Mouse (Mus musculus) forebrain, embryonic 16.5 days (tissue): ENCODE measurements around the gene Ankrd53. TPM values are rescaled to one million over a fixed set of nuclear protein-coding genes. Genes with fewer than 3 reads are reported as not detected.

Source experiments
- ATAC-seq: fragments of 200-750 bp; cut with Nextera tagmentation; 2 replicates; pipeline ENCODE4 v1.8.0; 2017; ENCODE audit warnings: mild to moderate bottlenecking, moderate library complexity
- H3K27ac ChIP-seq: fragments of 300-500 bp; sonication (generic); 2 replicates; pipeline ENCODE4 v1.5.1; 2014; ENCODE audit warnings: low read length, control low read depth
- H3K27me3 ChIP-seq: fragments of 300-500 bp; sonication (generic); replicated peaks from 2 replicates; pipeline ENCODE4 v1.6.1; 2014; ENCODE audit warnings: low read length; ENCODE audit not compliant: control insufficient read depth, insufficient read depth
- H3K36me3 ChIP-seq: fragments of 300-500 bp; sonication (generic); 2 replicates; pipeline ENCODE4 v1.6.1; 2014; ENCODE audit not compliant: control insufficient read depth, insufficient read depth
- H3K4me1 ChIP-seq: fragments of 300-500 bp; sonication (generic); replicated peaks from 2 replicates; pipeline ENCODE4 v1.6.1; 2014; ENCODE audit warnings: low read length; ENCODE audit not compliant: control insufficient read depth, insufficient read depth
- H3K4me2 ChIP-seq: fragments of 300-500 bp; sonication (generic); 2 replicates; pipeline ENCODE4 v1.6.1; 2014; ENCODE audit warnings: mild to moderate bottlenecking, low read length, control low read depth
- H3K4me3 ChIP-seq: fragments of 300-500 bp; sonication (generic); replicated peaks from 2 replicates; pipeline ENCODE4 v1.5.1; 2014; ENCODE audit warnings: mild to moderate bottlenecking, low read length, control low read depth
- H3K9ac ChIP-seq: fragments of 300-500 bp; sonication (generic); replicated peaks from 2 replicates; pipeline ENCODE4 v1.6.1; 2014; ENCODE audit warnings: low read depth, low read length, control low read depth
- H3K9me3 ChIP-seq: fragments of 300-500 bp; sonication (generic); 2 replicates; pipeline ENCODE4 v1.6.1; 2016; ENCODE audit warnings: low read length; ENCODE audit not compliant: control insufficient read depth
- WGBS: fragments of 180-500 bp; shearing (Covaris S2); extraction: QIAGEN DNeasy Blood & Tissue Kit; methylation state at CpG from one replicate; pipeline ENCODE4 v1.1.7; 2014; 5-methylcytosine and 5-hydroxymethylcytosine counted together
- polyA plus RNA-seq: library from polyadenylated mRNA; unstranded; fragments of >200 nt; fragmentation: Nextera tagmentation; extraction: Ambion mirVana; gene quantifications from 2 replicates; pipeline ENCODE4 v1.2.1, GENCODE M21; 2015

The Ankrd53 gene
- polyA plus RNA-seq, 1 experiment from 2014 or later: 0.18 TPM

GRCm38 (mm10) chr6:83749286-83749685 lies 13.2 kb upstream of the Ankrd53 start:
- Histone ChIP-seq H3K9ac (no peak overlapping the region), H3K27ac (no peak overlapping the region), H3K36me3 (no peaks in the 10 kb centered on the region), H3K27me3 (no peaks in the 10 kb centered on the region), H3K9me3 (no peaks in the 10 kb centered on the region), H3K4me2 (no peak overlapping the region), H3K4me3 (no peak overlapping the region), H3K4me1 (no peaks in the 10 kb centered on the region)
- 59% methylated on average over 3 of the region's 3 CpGs for WGBS
- ATAC-seq: no peak

DNA sequence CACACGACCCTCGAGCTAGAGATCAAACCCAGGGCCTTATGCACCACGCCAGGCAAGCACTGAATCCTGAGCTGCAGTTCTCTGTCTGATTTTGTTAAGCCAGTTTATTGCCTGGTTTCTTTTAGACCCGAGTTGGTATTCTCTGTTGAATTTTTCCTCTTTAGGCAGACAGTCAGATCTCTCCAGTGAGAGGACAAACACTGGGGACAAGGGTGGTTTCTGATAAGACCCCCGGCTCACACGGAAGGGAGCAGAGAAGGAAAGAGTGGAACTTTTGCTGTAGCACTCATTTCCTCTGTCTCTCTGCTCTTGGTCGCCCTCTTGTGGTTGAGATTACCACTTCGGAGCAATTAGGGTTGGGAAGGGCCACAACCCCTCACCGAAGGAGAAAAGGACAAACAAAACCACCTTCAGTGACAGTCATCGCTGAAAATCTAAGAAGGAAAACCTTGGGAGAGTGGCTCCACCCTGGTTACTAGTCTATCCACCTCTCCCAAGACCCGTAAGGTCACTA lies 12.2 kb upstream of the Ankrd53 start:
- H3K4me1 ChIP-seq: no peaks in the 10 kb centered on the region
- 5% methylated on average over 11 of the region's 11 CpGs for WGBS
- H3K27ac ChIP-seq: no peak overlapping the region
- H3K4me3 ChIP-seq: no peak overlapping the region
- ATAC-seq: no peak
- no peaks in the 10 kb centered on the region for H3K36me3 ChIP-seq
- H3K4me2 ChIP-seq: no peak overlapping the region
- H3K9ac ChIP-seq: no peak overlapping the region
- no peaks in the 10 kb centered on the region for H3K9me3 ChIP-seq
- no peaks in the 10 kb centered on the region for H3K27me3 ChIP-seq

GRCm38 (mm10) chr6:83756051-83756450 lies 6.4 kb upstream of the Ankrd53 start:
- no peak overlapping the region for H3K27ac ChIP-seq
- H3K9me3 ChIP-seq: no peaks in the 10 kb centered on the region
- no peak for ATAC-seq
- no peak overlapping the region for H3K4me3 ChIP-seq
- no peaks in the 10 kb centered on the region for H3K36me3 ChIP-seq
- H3K4me2 ChIP-seq: no peak overlapping the region
- H3K4me1 ChIP-seq: 0 out of 2 replicates have a peak, but pooled peaks cover 4% of the 10 kb centered on the region
- H3K9ac ChIP-seq: no peak overlapping the region
- H3K27me3 ChIP-seq: peaks cover 29% of the 10 kb centered on the region
- WGBS: 69% methylated on average over 9 of the region's 9 CpGs

DNA sequence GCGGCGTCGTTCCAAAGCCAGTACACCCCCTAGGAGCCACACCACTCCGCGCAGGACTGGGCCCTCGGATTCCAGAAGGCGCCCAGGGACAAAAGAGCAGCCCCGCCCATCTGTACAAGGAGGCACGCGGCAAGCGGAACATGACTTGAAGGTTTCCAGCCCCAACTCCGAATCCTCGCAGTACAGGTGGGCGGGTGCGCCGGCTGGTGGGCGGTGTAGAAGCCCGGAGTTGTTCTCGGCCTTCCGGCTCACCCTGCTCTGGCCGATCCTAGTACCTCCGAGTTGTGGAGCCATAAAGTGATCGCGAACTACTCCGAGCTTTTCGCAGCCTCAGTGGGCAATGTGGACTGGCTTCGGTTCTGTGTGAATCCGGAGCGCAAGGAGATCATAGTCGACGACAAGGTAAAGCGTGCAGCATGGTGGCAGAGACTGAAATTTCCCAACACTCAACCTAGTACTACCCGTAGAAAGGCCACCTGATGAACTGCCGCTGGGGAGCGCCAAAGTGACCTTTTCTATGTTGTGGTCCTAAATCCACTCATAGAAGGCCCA lies 512 bp downstream of the Ankrd53 start:
- peak; percentile 46 for ATAC-seq
- no peaks in the 10 kb centered on the region for H3K36me3 ChIP-seq
- no peaks in the 10 kb centered on the region for H3K9me3 ChIP-seq
- H3K4me2 ChIP-seq: peak overlapping the region; percentile 50
- peak overlapping the region; percentile 27; the same call in 1 of the 2 replicates for H3K9ac ChIP-seq
- H3K4me3 ChIP-seq: peak overlapping the region; percentile 25
- H3K27ac ChIP-seq: no peak overlapping the region
- H3K4me1 ChIP-seq: peaks cover 11% of the 10 kb centered on the region
- peaks cover 45% of the 10 kb centered on the region for H3K27me3 ChIP-seq
- WGBS: 1% methylated on average over 35 of the region's 35 CpGs

- Histone ChIP-seq H3K27me3 (peaks cover 19% of the 10 kb centered on the region), H3K4me3 (no peak overlapping the region), H3K27ac (no peak overlapping the region), H3K36me3 (no peaks in the 10 kb centered on the region; the same call in 1 of the 2 replicates), H3K9ac (no peak overlapping the region), H3K9me3 (no peaks in the 10 kb centered on the region), H3K4me2 (no peak overlapping the region), H3K4me1 (peaks cover 7% of the 10 kb centered on the region)
- WGBS: 89% methylated on average over 3 of the region's 3 CpGs
- ATAC-seq: no peak
Observed at GRCm38 (mm10) chr6:83766982-83767381, 4.5 kb downstream of the Ankrd53 start.

- Histone ChIP-seq H3K4me2 (no peak overlapping the region), H3K9ac (no peak overlapping the region), H3K36me3 (no peaks in the 10 kb centered on the region; the same call in 1 of the 2 replicates), H3K4me3 (no peak overlapping the region), H3K4me1 (peaks cover 1% of the 10 kb centered on the region), H3K9me3 (no peaks in the 10 kb centered on the region), H3K27me3 (peaks cover 7% of the 10 kb centered on the region), H3K27ac (no peak overlapping the region)
- WGBS: 88% methylated on average over 5 of the region's 5 CpGs
- no peak for ATAC-seq
Observed at GRCm38 (mm10) chr6:83768485-83768884, 6.0 kb downstream of the Ankrd53 start.

GRCm38 (mm10) chr6:83774126-83774525 lies 11.7 kb downstream of the Ankrd53 start:
- whole genome bisulfite sequencing: 62% methylated on average over 9 of the region's 9 CpGs
- H3K4me1 ChIP-seq: peaks cover 21% of the 10 kb centered on the region
- H3K27me3 ChIP-seq: no peaks in the 10 kb centered on the region
- no peak overlapping the region for H3K27ac ChIP-seq
- no peak overlapping the region for H3K4me3 ChIP-seq
- H3K4me2 ChIP-seq: peak overlapping the region; percentile 62
- no peaks in the 10 kb centered on the region for H3K9me3 ChIP-seq
- no peak overlapping the region for H3K9ac ChIP-seq
- ATAC-seq: no peak
- no peaks in the 10 kb centered on the region; the same call in 1 of the 2 replicates for H3K36me3 ChIP-seq

GRCm38 (mm10) chr6:83774781-83775563 lies 12.5 kb downstream of the Ankrd53 start:
- H3K27ac ChIP-seq: peak overlapping the region; percentile 62
- no peaks in the 10 kb centered on the region for H3K9me3 ChIP-seq
- H3K4me1 ChIP-seq: peaks cover 21% of the 10 kb centered on the region
- H3K36me3 ChIP-seq: no peaks in the 10 kb centered on the region; the same call in 1 of the 2 replicates
- H3K4me2 ChIP-seq: peak overlapping the region; percentile 62
- peak overlapping the region; percentile 88 for H3K4me3 ChIP-seq
- H3K9ac ChIP-seq: peak overlapping the region; percentile 92
- no peaks in the 10 kb centered on the region for H3K27me3 ChIP-seq
- ATAC-seq: peak; percentile 39
- WGBS: 1% methylated on average over 14 of the region's 14 CpGs

DNA sequence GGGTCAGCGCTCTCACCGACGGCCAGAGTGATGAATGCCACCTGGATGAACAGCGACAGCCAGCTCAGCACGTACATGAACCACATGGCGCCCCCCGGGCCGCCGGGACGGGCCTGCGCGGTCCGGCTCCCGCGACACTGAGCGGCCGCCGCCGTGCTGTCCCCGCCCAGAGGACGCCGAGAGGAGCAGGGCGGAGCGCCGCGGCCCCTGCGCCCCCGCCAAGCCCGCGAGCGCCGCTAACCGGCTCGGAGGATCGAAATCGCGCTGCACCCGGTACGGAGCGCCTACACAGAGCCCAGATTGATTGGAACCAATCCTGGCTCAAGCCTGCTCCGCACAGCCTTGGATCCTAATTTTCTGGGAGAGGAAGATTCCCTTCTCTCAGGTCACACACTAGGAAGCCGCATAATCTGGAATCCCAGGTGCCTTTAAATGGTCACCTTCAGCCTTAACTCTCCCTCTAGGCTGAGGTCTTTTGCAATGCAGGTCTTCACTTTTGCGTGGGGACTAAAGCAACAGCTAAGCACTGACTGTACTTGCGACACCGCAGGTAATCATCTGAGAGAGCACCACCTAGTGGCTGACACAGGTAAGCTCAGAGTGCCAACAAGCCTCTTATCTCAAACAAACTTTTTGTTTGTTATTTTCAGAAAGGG lies 13.3 kb downstream of the Ankrd53 start, which contains the start of gene Tex261:
TSS of gene Tex261 (minus strand) at position 176 of the 656 bp plus-strand sequence.
- no peaks in the 10 kb centered on the region; the same call in 1 of the 2 replicates for H3K36me3 ChIP-seq
- peaks cover 21% of the 10 kb centered on the region for H3K4me1 ChIP-seq
- H3K9me3 ChIP-seq: no peaks in the 10 kb centered on the region
- peak within 1 kb of the TSS; percentile 62 for H3K27ac ChIP-seq
- peak within 1 kb of the TSS; percentile 92 for H3K9ac ChIP-seq
- peak within 1 kb of the TSS; percentile 62 for H3K4me2 ChIP-seq
- no peaks in the 10 kb centered on the region for H3K27me3 ChIP-seq
- under 1% methylated on average over 45 of the region's 45 CpGs for WGBS
- ATAC-seq: peak; percentile 99
- H3K4me3 ChIP-seq: peak within 1 kb of the TSS; percentile 88
